Mouse (Mus musculus) liver, embryonic 14.5 days (tissue): ENCODE data around the gene Stox1. TPM values are rescaled to one million over a fixed set of nuclear protein-coding genes. Genes with fewer than 3 reads are reported as not detected.

Source experiments
- ATAC-seq: fragments of 200-750 bp; cut with Nextera tagmentation; 2 replicates; pipeline ENCODE4 v1.8.0; 2017; ENCODE audit warnings: moderate number of reproducible peaks, mild to moderate bottlenecking, moderate library complexity; ENCODE audit not compliant: insufficient read depth
- DNase-seq, 3 experiments: peaks; one replicate each; pipeline ENCODE4 v3.0.0-alpha.2; 2012 to 2013; ENCODE audit warnings: low read depth in 3 of 3, low spot score in 3 of 3
- H3K27ac ChIP-seq: fragments of 300-500 bp; sonication (generic); 2 replicates; pipeline ENCODE4 v1.5.1; 2014; ENCODE audit warnings: moderate library complexity, mild to moderate bottlenecking, control low read depth, inconsistent platforms
- H3K27me3 ChIP-seq: fragments of 300-500 bp; sonication (generic); 2 replicates; pipeline ENCODE4 v1.6.1; 2014; ENCODE audit warnings: mild to moderate bottlenecking, low read length, moderate library complexity; ENCODE audit not compliant: control insufficient read depth, insufficient read depth
- H3K36me3 ChIP-seq: fragments of 300-500 bp; sonication (generic); replicated peaks from 2 replicates; pipeline ENCODE4 v1.6.1; 2014; ENCODE audit warnings: low read depth; ENCODE audit not compliant: control insufficient read depth, insufficient read depth
- H3K4me1 ChIP-seq, 2 experiments: fragments of 200-500 bp in 1 of 2; fragments of 300-500 bp in 1 of 2; sonication (generic) in 1 of 2; replicated peaks; 2 replicates each; pipeline ENCODE4 v1.6.1; 2012 to 2014; ENCODE audit warnings: antibody characterized with exemption in 1 of 2, inconsistent platforms in 1 of 2, low read length in 1 of 2; ENCODE audit not compliant: control insufficient read depth in 2 of 2, insufficient read depth in 2 of 2
- H3K4me2 ChIP-seq: fragments of 300-500 bp; sonication (generic); 2 replicates; pipeline ENCODE4 v1.6.1; 2014; ENCODE audit warnings: low read depth, mild to moderate bottlenecking, control low read depth, moderate library complexity
- H3K4me3 ChIP-seq, 2 experiments: fragments of 200-500 bp in 1 of 2; fragments of 300-500 bp in 1 of 2; sonication (generic) in 1 of 2; 2 replicates each; pipeline ENCODE4 v1.5.1; 2012 to 2014; ENCODE audit warnings: low read depth in 2 of 2, low read length in 2 of 2, mild to moderate bottlenecking in 2 of 2, control low read depth in 1 of 2, inconsistent platforms in 1 of 2, moderate library complexity in 1 of 2; ENCODE audit not compliant: insufficient read depth in 1 of 2
- H3K9ac ChIP-seq: fragments of 300-500 bp; sonication (generic); replicated peaks from 2 replicates; pipeline ENCODE4 v1.6.1; 2014; ENCODE audit warnings: mild to moderate bottlenecking, control low read depth, moderate library complexity
- H3K9me3 ChIP-seq: fragments of 300-500 bp; sonication (generic); 2 replicates; pipeline ENCODE4 v1.6.1; 2016; ENCODE audit warnings: low read length, mixed read lengths; ENCODE audit not compliant: control insufficient read depth
- CTCF ChIP-seq: IDR thresholded peaks from 2 replicates; pipeline ENCODE4 v1.5.1; 2016; ENCODE audit warnings: antibody characterized with exemption, low read depth, control low read depth
- EP300 ChIP-seq: IDR thresholded peaks from 2 replicates; pipeline ENCODE4 v1.6.1; 2016; ENCODE audit warnings: antibody characterized with exemption, low read depth
- WGBS: fragments of 180-500 bp; shearing (Covaris S2); extraction: QIAGEN DNeasy Blood & Tissue Kit; methylation state at CpG from one replicate; pipeline ENCODE4 v1.1.7; 2014; ENCODE audit not compliant: insufficient replicate concordance; 5-methylcytosine and 5-hydroxymethylcytosine counted together
- polyA plus RNA-seq, 2 experiments: library from polyadenylated mRNA; depleted of rRNA in 1 of 2; stranded (reverse) in 1 of 2; unstranded in 1 of 2; fragments of >200 nt; fragmentation: Nextera tagmentation in 1 of 2; extraction: Ambion mirVana in 1 of 2; gene quantifications; 2 replicates each; pipeline versions ENCODE4 v1.2.1 to v1.2.3; 2012 to 2014

Gene Stox1
- polyA plus RNA-seq, 2 experiments = 0.04 to 0.13 TPM

- H3K27ac ChIP-seq = no peak overlapping the region
- H3K4me1 ChIP-seq = peaks cover 8 to 15% of the 10 kb centered on the region in 2 experiments; a peak in 3 of 4 replicates
- no peak overlapping the region for H3K4me2 ChIP-seq
- DNase-seq (no peak), ATAC-seq (no peak)
- H3K9ac ChIP-seq = no peak overlapping the region
- no peaks in the 10 kb centered on the region for H3K36me3 ChIP-seq
- WGBS = 58% methylated on average over 2 of the region's 2 CpGs
- H3K4me3 ChIP-seq = no peak overlapping the region
- H3K9me3 ChIP-seq = no peaks in the 10 kb centered on the region
- no peaks in the 10 kb centered on the region for H3K27me3 ChIP-seq
- TF ChIP-seq CTCF (no peak), EP300 (no peak)
Measured at GRCm38 (mm10) chr10:62668463-62668862, 57.5 kb downstream of the Stox1 start.

DNA sequence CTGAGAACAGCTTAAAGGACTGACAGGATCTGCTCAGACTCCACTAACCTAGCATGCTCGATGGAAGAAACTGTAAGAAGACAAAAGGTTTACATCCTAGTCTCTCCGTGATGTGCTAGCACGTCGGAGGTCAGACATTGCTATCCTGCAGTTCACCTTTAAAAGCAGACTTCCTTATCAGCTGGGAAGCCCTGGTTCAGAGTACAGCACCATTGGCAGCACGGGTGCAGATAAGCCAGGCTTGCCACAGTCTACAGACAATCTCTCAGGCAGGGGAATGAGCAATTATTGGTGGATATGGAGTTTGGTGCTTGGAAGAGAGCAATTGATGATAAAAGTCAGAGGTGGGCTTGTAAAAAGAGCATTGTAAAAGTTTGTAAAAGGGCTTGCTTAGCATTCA lies 57.9 kb downstream of the Stox1 start:
- WGBS = 11% methylated on average over 5 of the region's 5 CpGs

GRCm38 (mm10) chr10:62664963-62665590 lies 60.9 kb downstream of the Stox1 start:
- WGBS = 11% methylated on average over 27 of the region's 27 CpGs
- peak overlapping the region; percentile 59 for H3K4me2 ChIP-seq
- no peak for DNase-seq

More for the DNA sequence above, 57.9 kb downstream of the Stox1 start:
- no peaks in the 10 kb centered on the region for H3K27me3 ChIP-seq
- H3K9me3 ChIP-seq = no peaks in the 10 kb centered on the region
- TF ChIP-seq CTCF (no peak), EP300 (peak; percentile 81)
- no peak overlapping the region for H3K4me3 ChIP-seq
- H3K9ac ChIP-seq = no peak overlapping the region
- H3K36me3 ChIP-seq = no peaks in the 10 kb centered on the region
- ATAC-seq (peak; percentile 89), DNase-seq (peak; percentile 45 to 55 (median 46))
- H3K27ac ChIP-seq = no peak overlapping the region
- H3K4me1 ChIP-seq = peaks cover 8 to 15% of the 10 kb centered on the region in 2 experiments; a peak in 3 of 4 replicates
- H3K4me2 ChIP-seq = peak overlapping the region; percentile 31

GRCm38 (mm10) chr10:62664171-62664570 lies 61.8 kb downstream of the Stox1 start:
- Histone ChIP-seq H3K27ac (no peak overlapping the region), H3K9ac (no peak overlapping the region), H3K9me3 (no peaks in the 10 kb centered on the region), H3K27me3 (no peaks in the 10 kb centered on the region), H3K4me1 (peaks cover 8 to 16% of the 10 kb centered on the region in 2 experiments; a peak in 3 of 4 replicates), H3K36me3 (no peaks in the 10 kb centered on the region), H3K4me2 (peak overlapping the region; percentile 59), H3K4me3 (no peak overlapping the region)
- WGBS = 73% methylated on average over 10 of the region's 10 CpGs
- DNase-seq (no peak), ATAC-seq (no peak)
- no peak for TF ChIP-seq EP300
- no peak for TF ChIP-seq CTCF

More at GRCm38 (mm10) chr10:62664963-62665590, 60.9 kb downstream of the Stox1 start:
- H3K9ac ChIP-seq = no peak overlapping the region; the same call in 1 of the 2 replicates
- peak overlapping the region; percentile 17 to 23 for H3K4me3 ChIP-seq
- TF ChIP-seq EP300 = no peak
- no peak for TF ChIP-seq CTCF
- no peak for ATAC-seq
- H3K36me3 ChIP-seq = no peaks in the 10 kb centered on the region
- no peak overlapping the region for H3K27ac ChIP-seq
- H3K9me3 ChIP-seq = no peaks in the 10 kb centered on the region
- H3K27me3 ChIP-seq = no peaks in the 10 kb centered on the region
- H3K4me1 ChIP-seq = peaks cover 8 to 16% of the 10 kb centered on the region in 2 experiments; a peak in 3 of 4 replicates

DNA sequence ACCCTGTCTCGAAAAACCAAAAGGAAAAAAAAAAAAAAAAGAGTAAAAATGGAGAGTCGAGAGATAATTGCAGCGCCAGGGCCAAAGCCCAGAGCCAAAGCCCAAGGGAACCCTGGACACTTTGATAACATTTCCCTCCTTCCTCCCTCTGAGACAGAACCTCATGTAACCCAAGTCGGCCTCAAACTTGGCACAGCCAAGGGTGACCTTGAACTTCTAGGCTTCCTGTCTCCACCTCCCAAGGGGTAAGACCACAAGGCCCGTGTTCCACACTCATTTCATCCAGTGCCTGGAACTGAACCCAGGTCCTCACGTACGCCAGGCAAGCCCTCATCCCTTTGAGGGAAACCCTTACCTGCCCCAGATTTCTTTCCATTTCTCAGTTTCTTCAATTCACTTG lies 69.2 kb downstream of the Stox1 start:
- Histone ChIP-seq H3K9me3 (no peaks in the 10 kb centered on the region), H3K4me1 (no peaks in the 10 kb centered on the region; a peak in 2 of 4 replicates), H3K4me3 (no peak overlapping the region), H3K27ac (no peak overlapping the region), H3K4me2 (no peak overlapping the region), H3K36me3 (no peaks in the 10 kb centered on the region), H3K9ac (no peak overlapping the region), H3K27me3 (no peaks in the 10 kb centered on the region)
- WGBS = 63% methylated on average over 7 of the region's 7 CpGs
- no peak for ATAC-seq
- no peak for DNase-seq
- TF ChIP-seq CTCF (no peak), EP300 (no peak)
